Mouse (Mus musculus) frontal cortex, postnatal 10 days (tissue): Measurements from ENCODE around the gene Cbl.

Experiments
- DNase-seq, 2 experiments: peaks; one replicate each; pipeline ENCODE4 v3.0.0; 2022; ENCODE audit warnings: low spot score in 2 of 2, mixed read lengths in 1 of 2

Cbl gene

GRCm38 (mm10) chr9:44182260-44182659, 51.6 kb downstream of the Cbl start:
- no peak for DNase-seq

GRCm38 (mm10) chr9:44181537-44181936, 52.3 kb downstream of the Cbl start:
- DNase-seq: no peak

- DNase-seq: no peak
Observed at GRCm38 (mm10) chr9:44178811-44179210, 55.0 kb downstream of the Cbl start.

GRCm38 (mm10) chr9:44178389-44178788, 55.5 kb downstream of the Cbl start:
- no peak for DNase-seq

GRCm38 (mm10) chr9:44177405-44177804, 56.4 kb downstream of the Cbl start:
- DNase-seq: no peak

GRCm38 (mm10) chr9:44175957-44176356, 57.9 kb downstream of the Cbl start:
- DNase-seq: no peak

GRCm38 (mm10) chr9:44175556-44175955, 58.3 kb downstream of the Cbl start:
- DNase-seq: no peak

- DNase-seq: no peak
Observed at GRCm38 (mm10) chr9:44170691-44171151, 63.1 kb downstream of the Cbl start.

GRCm38 (mm10) chr9:44168931-44169330, 64.9 kb downstream of the Cbl start:
- DNase-seq: no peak

GRCm38 (mm10) chr9:44159886-44160285, 74.0 kb downstream of the Cbl start:
- DNase-seq: no peak

GRCm38 (mm10) chr9:44147290-44147689, 86.6 kb downstream of the Cbl start:
- no peak for DNase-seq

- no peak for DNase-seq
Observed at GRCm38 (mm10) chr9:44144718-44145060, 89.2 kb downstream of the Cbl start.

GRCm38 (mm10) chr9:44144023-44144717, 89.7 kb downstream of the Cbl start:
- no peak for DNase-seq

- no peak for DNase-seq
Observed at GRCm38 (mm10) chr9:44143421-44143820, 90.4 kb downstream of the Cbl start.

- no peak for DNase-seq
Observed at GRCm38 (mm10) chr9:44141951-44142350, 91.9 kb downstream of the Cbl start.

- no peak for DNase-seq
Observed at GRCm38 (mm10) chr9:44137846-44138245, 96.0 kb downstream of the Cbl start.

GRCm38 (mm10) chr9:44135731-44136411, 98.0 kb downstream of the Cbl start:
- no peak for DNase-seq

- no peak for DNase-seq
Observed at GRCm38 (mm10) chr9:44134851-44135730, 98.8 kb downstream of the Cbl start.

- DNase-seq: peak in 1 of 2 experiments; percentile 53
Observed at GRCm38 (mm10) chr9:44134101-44134850, 99.6 kb downstream of the Cbl start, which contains the start of gene Mcam. Mcam (plus strand) TSS chr9:44134469.

- DNase-seq: no peak
Observed at GRCm38 (mm10) chr9:44133287-44133686, 100.6 kb downstream of the Cbl start.

- no peak for DNase-seq
Observed at GRCm38 (mm10) chr9:44132200-44132599, 101.6 kb downstream of the Cbl start.

GRCm38 (mm10) chr9:44131276-44131590, 102.6 kb downstream of the Cbl start:
- no peak for DNase-seq
